Mouse (Mus musculus): ENCODE measurements around the gene Ctbp2. TPM values are rescaled to one million over a fixed set of nuclear protein-coding genes. Genes with fewer than 3 reads are reported as not detected.
"Not testable (repeated sequence)": the region's sequence is repeated elsewhere in the genome, so short reads cannot be mapped to it uniquely, and the experiment has no call there.

Gene Ctbp2
- total and polyA plus RNA-seq, 2 experiments from 2014 or later, result 27.9 to 71.3 TPM

GRCm38 (mm10) chr7:133098118-133098793 lies 25.9 kb downstream of the Ctbp2 start:
- Histone ChIP-seq H3K4me2 (ENCODE audit: low read depth, low read length) (no peak overlapping the region), H3K9me3 (replicated peaks; ENCODE audit: control insufficient read depth, low read length) (no peaks in the 10 kb centered on the region), H3K36me3 (replicated peaks; ENCODE audit: control insufficient read depth, insufficient read depth, low read length) (no peaks in the 10 kb centered on the region), H3K4me3 (ENCODE audit: low read depth, low read length) (no peak overlapping the region), H3K4me1 (ENCODE audit: control insufficient read depth, insufficient read depth) (peaks cover 34% of the 10 kb centered on the region), H3K27me3 (ENCODE audit: control insufficient read depth, insufficient read depth, low read length) (no peaks in the 10 kb centered on the region), H3K9ac (replicated peaks; ENCODE audit: low read depth, low read length) (0 out of 2 replicates have a peak overlapping the region, but pooled peaks have one; percentile 31), H3K27ac (ENCODE audit: low read depth) (peak overlapping the region; percentile 71)
- DNase-seq (ENCODE audit: low spot score) (no peak), ATAC-seq (ENCODE audit: insufficient read depth, low read depth) (no peak)
- WGBS, result 47% methylated on average over 12 of the region's 12 CpGs
- no peak for TF ChIP-seq CTCF (IDR thresholded peaks at IDR 0.05; ENCODE audit: low read depth)
- TF ChIP-seq EP300 (IDR thresholded peaks at IDR 0.05; ENCODE audit: low read depth), result no peak

GRCm38 (mm10) chr7:133095610-133096009 lies 28.5 kb downstream of the Ctbp2 start:
- WGBS, result 88% methylated on average over 6 of the region's 7 CpGs
- peaks cover 33% of the 10 kb centered on the region for H3K4me1 ChIP-seq (ENCODE audit: control insufficient read depth, insufficient read depth)
- not testable (repeated sequence) for ATAC-seq (ENCODE audit: insufficient read depth, low read depth)

GRCm38 (mm10) chr7:133094711-133095495 lies 29.3 kb downstream of the Ctbp2 start:
- H3K4me1 ChIP-seq (ENCODE audit: control insufficient read depth, insufficient read depth), result peaks cover 34% of the 10 kb centered on the region

More at GRCm38 (mm10) chr7:133095610-133096009, 28.5 kb downstream of the Ctbp2 start:
- not testable (repeated sequence) for H3K36me3 ChIP-seq (replicated peaks; ENCODE audit: control insufficient read depth, insufficient read depth, low read length); H3K9me3 ChIP-seq (replicated peaks; ENCODE audit: control insufficient read depth, low read length); H3K9ac ChIP-seq (replicated peaks; ENCODE audit: low read depth, low read length); DNase-seq (ENCODE audit: low spot score); H3K27me3 ChIP-seq (ENCODE audit: control insufficient read depth, insufficient read depth, low read length); H3K4me2 ChIP-seq (ENCODE audit: low read depth, low read length); H3K27ac ChIP-seq (ENCODE audit: low read depth); H3K4me3 ChIP-seq (ENCODE audit: low read depth, low read length)

GRCm38 (mm10) chr7:133094161-133094560 lies 30.0 kb downstream of the Ctbp2 start:
- no peak for ATAC-seq (ENCODE audit: insufficient read depth, low read depth)
- TF ChIP-seq EP300 (IDR thresholded peaks at IDR 0.05; ENCODE audit: low read depth) (no peak), CTCF (IDR thresholded peaks at IDR 0.05; ENCODE audit: low read depth) (no peak)
- Histone ChIP-seq H3K27ac (ENCODE audit: low read depth) (no peak overlapping the region), H3K4me3 (ENCODE audit: low read depth, low read length) (no peak overlapping the region), H3K36me3 (replicated peaks; ENCODE audit: control insufficient read depth, insufficient read depth, low read length) (no peaks in the 10 kb centered on the region), H3K27me3 (ENCODE audit: control insufficient read depth, insufficient read depth, low read length) (no peaks in the 10 kb centered on the region), H3K9ac (replicated peaks; ENCODE audit: low read depth, low read length) (no peak overlapping the region; the same call in 1 of the 2 replicates), H3K9me3 (replicated peaks; ENCODE audit: control insufficient read depth, low read length) (no peaks in the 10 kb centered on the region), H3K4me1 (ENCODE audit: control insufficient read depth, insufficient read depth) (peaks cover 32% of the 10 kb centered on the region), H3K4me2 (ENCODE audit: low read depth, low read length) (no peak overlapping the region)
- WGBS, result 75% methylated on average over 3 of the region's 3 CpGs
- no peak for DNase-seq (ENCODE audit: low spot score)

More at GRCm38 (mm10) chr7:133094711-133095495, 29.3 kb downstream of the Ctbp2 start:
- Histone ChIP-seq H3K27me3 (ENCODE audit: control insufficient read depth, insufficient read depth, low read length) (no peaks in the 10 kb centered on the region), H3K36me3 (replicated peaks; ENCODE audit: control insufficient read depth, insufficient read depth, low read length) (no peaks in the 10 kb centered on the region), H3K27ac (ENCODE audit: low read depth) (0 out of 2 replicates have a peak overlapping the region, but pooled peaks have one; percentile 12), H3K4me3 (ENCODE audit: low read depth, low read length) (no peak overlapping the region), H3K9ac (replicated peaks; ENCODE audit: low read depth, low read length) (no peak overlapping the region), H3K4me2 (ENCODE audit: low read depth, low read length) (no peak overlapping the region), H3K9me3 (replicated peaks; ENCODE audit: control insufficient read depth, low read length) (no peaks in the 10 kb centered on the region)
- 68% methylated on average over 9 of the region's 9 CpGs for WGBS
- DNase-seq (ENCODE audit: low spot score) (no peak), ATAC-seq (ENCODE audit: insufficient read depth, low read depth) (no peak)
- TF ChIP-seq CTCF (IDR thresholded peaks at IDR 0.05; ENCODE audit: low read depth) (no peak), EP300 (IDR thresholded peaks at IDR 0.05; ENCODE audit: low read depth) (no peak)

- Histone ChIP-seq H3K27me3 (ENCODE audit: control insufficient read depth, insufficient read depth, low read length) (no peaks in the 10 kb centered on the region), H3K9me3 (replicated peaks; ENCODE audit: control insufficient read depth, low read length) (no peaks in the 10 kb centered on the region), H3K4me1 (ENCODE audit: control insufficient read depth, insufficient read depth) (peaks cover 31% of the 10 kb centered on the region), H3K4me2 (ENCODE audit: low read depth, low read length) (no peak overlapping the region), H3K4me3 (ENCODE audit: low read depth, low read length) (no peak overlapping the region), H3K36me3 (replicated peaks; ENCODE audit: control insufficient read depth, insufficient read depth, low read length) (no peaks in the 10 kb centered on the region), H3K9ac (replicated peaks; ENCODE audit: low read depth, low read length) (no peak overlapping the region), H3K27ac (ENCODE audit: low read depth) (no peak overlapping the region)
- DNase-seq (ENCODE audit: low spot score) (no peak), ATAC-seq (ENCODE audit: insufficient read depth, low read depth) (no peak)
- TF ChIP-seq EP300 (IDR thresholded peaks at IDR 0.05; ENCODE audit: low read depth) (no peak), CTCF (IDR thresholded peaks at IDR 0.05; ENCODE audit: low read depth) (no peak)
- 83% methylated on average over 5 of the region's 5 CpGs for WGBS
Observed at GRCm38 (mm10) chr7:133093731-133094130, 30.4 kb downstream of the Ctbp2 start.
